Mouse (Mus musculus) thymus, adult 2 months (tissue): ENCODE data around the gene Gm5134.

Experiments
- CTCF ChIP-seq: fragments of 200-500 bp; IDR thresholded peaks from 2 replicates; pipeline ENCODE4 v1.5.1; 2012; ENCODE audit warnings: mild to moderate bottlenecking, control low read depth, low read length, moderate library complexity, borderline replicate concordance; ENCODE audit not compliant: control insufficient read depth, poor library complexity, insufficient read depth; ENCODE audit errors: extremely low read depth
- POLR2A ChIP-seq: fragments of 200-500 bp; IDR thresholded peaks from 2 replicates; pipeline ENCODE4 v1.6.1; 2012; ENCODE audit warnings: mild to moderate bottlenecking, low read length, control low read depth, moderate library complexity; ENCODE audit not compliant: control insufficient read depth, poor library complexity, insufficient read depth; ENCODE audit errors: extremely low read depth

DNA sequence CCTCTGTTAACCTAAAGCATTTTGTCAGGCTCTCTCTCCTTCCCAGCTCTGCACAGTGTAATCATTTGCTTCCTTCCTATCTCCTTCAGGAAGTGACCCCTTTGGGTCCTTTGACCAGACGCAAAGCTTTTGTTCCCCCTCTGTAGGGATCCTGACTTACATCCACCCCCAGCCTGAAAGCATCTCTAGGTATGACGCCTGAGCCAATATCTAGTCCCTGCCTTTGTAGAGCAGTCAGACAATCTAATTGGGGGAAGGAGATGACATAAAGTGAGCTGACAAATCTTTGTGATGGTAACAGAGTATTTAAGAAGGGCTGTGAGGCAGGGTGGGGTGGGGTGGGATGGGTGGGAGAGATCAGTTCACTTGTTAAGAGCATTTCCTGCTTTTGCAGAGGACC is 48.3 kb downstream of the Gm5134 start:
- TF ChIP-seq CTCF: no peak
- TF ChIP-seq POLR2A: no peak
